Mouse (Mus musculus): Measurements from ENCODE around the gene Tnr.

DNA sequence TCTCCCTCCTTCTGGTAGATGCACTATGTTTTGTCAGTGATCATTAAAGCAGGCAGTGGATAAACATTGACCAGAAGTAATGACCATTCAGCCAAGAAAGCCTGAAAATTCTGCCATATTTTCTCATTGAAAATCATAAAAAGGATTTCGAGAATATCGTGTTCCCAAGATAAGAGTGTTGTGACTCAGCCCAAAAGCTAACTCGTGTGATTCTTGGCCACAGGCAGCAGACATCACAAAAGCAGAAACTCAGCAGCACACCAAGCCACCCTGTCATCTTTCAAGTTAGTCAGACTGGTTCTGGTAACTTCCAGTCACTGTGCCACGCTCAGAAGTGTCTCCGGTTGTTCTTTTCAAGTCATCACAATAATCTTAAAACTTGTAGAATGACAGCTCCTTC, 367.0 kb downstream of the Tnr start:
- TF ChIP-seq POLR2A (IDR thresholded peaks at IDR 0.05; ENCODE audit: low read depth, low read length) (no peak), CTCF (conservative IDR thresholded peaks at IDR 0.05; ENCODE audit: insufficient read depth, insufficient read length, low read depth, low read length) (no peak)
